Mouse (Mus musculus): ENCODE data around the gene Enkd1.

DNA sequence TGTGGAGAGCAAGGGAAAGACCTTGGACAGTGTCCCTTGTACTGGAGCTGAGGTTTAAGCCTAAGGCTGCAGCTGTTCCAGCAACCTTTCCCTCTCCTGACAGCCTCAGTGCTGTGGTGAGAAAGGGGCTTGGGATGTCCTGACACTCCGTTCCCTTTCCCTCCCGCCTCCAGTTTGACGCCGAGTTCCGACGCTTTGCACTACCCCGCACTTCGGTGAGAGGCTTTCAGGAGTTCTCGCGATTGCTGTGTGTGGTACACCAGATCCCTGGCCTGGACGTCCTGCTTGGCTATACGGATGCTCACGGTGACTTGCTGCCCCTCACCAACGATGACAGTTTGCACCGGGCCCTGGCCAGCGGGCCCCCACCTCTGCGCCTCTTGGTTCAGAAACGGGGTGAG is 6.0 kb downstream of the Enkd1 start:
- TF ChIP-seq CTCF (IDR thresholded peaks at IDR 0.05) (no peak), EP300 (IDR thresholded peaks at IDR 0.05) (no peak)
